Mouse (Mus musculus): ENCODE data around the gene Arhgap32. TPM values are rescaled to one million over a fixed set of nuclear protein-coding genes. Genes with fewer than 3 reads are reported as not detected.

Gene Arhgap32
- total and polyA plus RNA-seq, 3 experiments = 0.38 to 0.41 TPM; not detected in 1

DNA sequence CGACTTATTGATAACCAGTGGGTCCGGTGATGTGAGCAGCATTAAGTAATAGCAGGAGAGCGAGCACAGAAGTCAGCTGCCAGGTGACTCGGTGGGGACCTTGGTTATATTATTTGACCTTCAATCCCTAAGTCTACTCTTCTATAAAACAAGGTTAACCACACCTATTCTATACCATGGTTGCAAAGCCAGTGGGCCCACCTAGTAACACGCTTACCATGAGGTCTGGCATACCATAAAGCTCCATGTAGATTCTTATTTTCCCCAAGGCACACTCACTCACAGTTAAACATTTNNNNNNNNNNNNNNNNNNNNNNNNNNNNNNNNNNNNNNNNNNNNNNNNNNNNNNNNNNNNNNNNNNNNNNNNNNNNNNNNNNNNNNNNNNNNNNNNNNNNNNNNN lies 167.7 kb downstream of the Arhgap32 start:
- dilution Hi-C loops (cut with MboI; ENCODE audit: extremely low pct_ligation_motif_present, extremely low pct_unique_long_range_greater_than_20kb, low sequenced_read_pairs) = no loop called here

DNA sequence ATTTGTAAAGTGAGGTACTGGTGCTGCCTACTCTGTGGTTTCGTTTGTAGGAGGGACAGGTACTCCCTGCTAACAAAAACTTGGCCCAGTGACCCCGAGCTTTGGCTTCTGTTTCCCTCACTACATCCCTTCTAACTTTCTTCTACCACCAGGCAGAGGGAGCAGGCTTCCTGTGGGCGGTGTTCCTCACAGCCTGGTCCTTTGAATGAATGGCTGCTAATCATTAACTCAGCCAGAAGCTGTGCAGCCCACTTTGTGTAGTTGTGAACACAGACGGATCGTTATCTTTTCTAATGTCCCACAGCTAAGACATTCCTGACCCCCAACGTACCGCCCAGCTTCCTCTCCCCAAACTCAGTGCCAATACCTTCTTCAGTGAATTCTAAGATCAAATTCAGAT lies 175.7 kb downstream of the Arhgap32 start:
- H3K79me2 ChIP-seq (replicated peaks; ENCODE audit: control insufficient read depth, extremely low read depth, insufficient read depth, poor library complexity, severe bottlenecking) = no peaks in the 10 kb centered on the region
- H3K27ac ChIP-seq (ENCODE audit: insufficient read depth, low read depth) = no peak overlapping the region
- in situ Hi-C loops (cut with MboI; ENCODE audit: low pct_ligation_motif_present, low pct_unique_long_range_greater_than_20kb, low sequenced_read_pairs) (no loop called here), dilution Hi-C loops (cut with MboI; ENCODE audit: extremely low pct_ligation_motif_present, extremely low pct_unique_long_range_greater_than_20kb, low sequenced_read_pairs) (no loop called here)
- no peaks in the 10 kb centered on the region for H3K27me3 ChIP-seq (replicated peaks)
- H3K4me1 ChIP-seq (ENCODE audit: control insufficient read depth in 1 of 2, insufficient read depth in 2 of 2) = no peaks in the 10 kb centered on the region; a peak in 1 of 4 replicates
- DNase-seq (ENCODE audit: extremely low read depth) = no peak
- H3K9ac ChIP-seq (ENCODE audit: insufficient read depth, low read depth) = no peak overlapping the region
- TF ChIP-seq HCFC1 (IDR thresholded peaks at IDR 0.05; ENCODE audit: low read depth, low read length) (no peak), ZNF384 (IDR thresholded peaks at IDR 0.05; ENCODE audit: low read depth, low read length) (no peak), SIN3A (IDR thresholded peaks at IDR 0.05; ENCODE audit: low read length) (no peak), ZC3H11A (IDR thresholded peaks at IDR 0.05; ENCODE audit: low read depth, low read length) (no peak), NRF1 (IDR thresholded peaks at IDR 0.05; ENCODE audit: low read depth, low read length) (no peak), TCF12 (IDR thresholded peaks at IDR 0.05; ENCODE audit: low read depth, low read length) (no peak), CHD2 (IDR thresholded peaks at IDR 0.05; ENCODE audit: low read length) (no peak), ZKSCAN1 (IDR thresholded peaks at IDR 0.05; ENCODE audit: borderline replicate concordance, low read depth, low read length) (no peak), RCOR1 (conservative IDR thresholded peaks at IDR 0.05; ENCODE audit: low read depth, low read length) (no peak), RAD21 (IDR thresholded peaks at IDR 0.05; ENCODE audit: low read depth, low read length) (no peak), ETS1 (conservative IDR thresholded peaks at IDR 0.05; ENCODE audit: low read depth, low read length) (no peak), E2F4 (IDR thresholded peaks at IDR 0.05; ENCODE audit: insufficient replicate concordance, low read depth, low read length) (no peak), JUND (conservative IDR thresholded peaks at IDR 0.05; ENCODE audit: low read depth, low read length) (no peak), NELFE (IDR thresholded peaks at IDR 0.05; ENCODE audit: low read depth, low read length) (no peak), KAT2A (IDR thresholded peaks at IDR 0.05; ENCODE audit: insufficient replicate concordance, low read length) (no peak), MAFK (IDR thresholded peaks at IDR 0.05; ENCODE audit: insufficient replicate concordance, low read length) (no peak), EP300 (IDR thresholded peaks at IDR 0.05; ENCODE audit: low read length) (no peak), PAX5 (IDR thresholded peaks at IDR 0.05; ENCODE audit: low read length) (no peak), USF2 (conservative IDR thresholded peaks at IDR 0.05; ENCODE audit: low read depth, low read length) (no peak), MAX (IDR thresholded peaks at IDR 0.05; ENCODE audit: low read length) (no peak)
- H3K4me3 ChIP-seq (replicated peaks in 1 of 3; ENCODE audit: low read depth in 2 of 3, low read length in 2 of 3, poor library complexity in 1 of 3) = no peak overlapping the region
- H3K36me3 ChIP-seq (replicated peaks in 1 of 2; ENCODE audit: control insufficient read depth in 1 of 2, insufficient read depth in 1 of 2, low read length in 1 of 2) = no peaks in the 10 kb centered on the region
- no peaks in the 10 kb centered on the region for H3K9me3 ChIP-seq (replicated peaks; ENCODE audit: low read length)
- no peak overlapping the region for H3K4me2 ChIP-seq (ENCODE audit: insufficient read depth, low read depth, poor library complexity, severe bottlenecking)

More for the DNA sequence above, 167.7 kb downstream of the Arhgap32 start:
- H3K9ac ChIP-seq (ENCODE audit: insufficient read depth, low read depth) = no peak overlapping the region
- peaks cover 2% of the 10 kb centered on the region for H3K9me3 ChIP-seq (replicated peaks; ENCODE audit: low read length)
- H3K27me3 ChIP-seq (replicated peaks) = no peaks in the 10 kb centered on the region
- TF ChIP-seq UBTF (IDR thresholded peaks at IDR 0.05; ENCODE audit: low read depth, low read length) = no peak
- TF ChIP-seq ETS1 (conservative IDR thresholded peaks at IDR 0.05; ENCODE audit: low read depth, low read length) = no peak
- TF ChIP-seq SIN3A (IDR thresholded peaks at IDR 0.05; ENCODE audit: low read length) = no peak
- no peak for TF ChIP-seq PAX5 (IDR thresholded peaks at IDR 0.05; ENCODE audit: low read length)
- TF ChIP-seq E2F4 (IDR thresholded peaks at IDR 0.05; ENCODE audit: insufficient replicate concordance, low read depth, low read length) = no peak
- no peak for TF ChIP-seq GABPA (IDR thresholded peaks at IDR 0.05; ENCODE audit: insufficient replicate concordance, low read depth, low read length)
- TF ChIP-seq MAFK (IDR thresholded peaks at IDR 0.05; ENCODE audit: insufficient replicate concordance, low read length) = no peak
- no peak for TF ChIP-seq BHLHE40 (IDR thresholded peaks at IDR 0.05; ENCODE audit: low read depth, low read length)
- TF ChIP-seq MXI1 (IDR thresholded peaks at IDR 0.05; ENCODE audit: low read depth, low read length) = no peak
- TF ChIP-seq TBP (conservative IDR thresholded peaks at IDR 0.05; ENCODE audit: low read depth, low read length) = no peak
- TF ChIP-seq SMC3 (IDR thresholded peaks at IDR 0.05; ENCODE audit: low read depth, low read length) = no peak
- no peak for TF ChIP-seq ZNF384 (IDR thresholded peaks at IDR 0.05; ENCODE audit: low read depth, low read length)
- no peak for TF ChIP-seq TCF12 (IDR thresholded peaks at IDR 0.05; ENCODE audit: low read depth, low read length)
- TF ChIP-seq ZKSCAN1 (IDR thresholded peaks at IDR 0.05; ENCODE audit: borderline replicate concordance, low read depth, low read length) = no peak
- no peak for TF ChIP-seq CHD2 (IDR thresholded peaks at IDR 0.05; ENCODE audit: low read length)
- DNase-seq (ENCODE audit: extremely low read depth) = no peak
- H3K27ac ChIP-seq (ENCODE audit: insufficient read depth, low read depth) = no peak overlapping the region
- no peak overlapping the region for H3K4me2 ChIP-seq (ENCODE audit: insufficient read depth, low read depth, poor library complexity, severe bottlenecking)
- in situ Hi-C loops (cut with MboI; ENCODE audit: low pct_ligation_motif_present, low pct_unique_long_range_greater_than_20kb, low sequenced_read_pairs) = no loop called here
- no peak overlapping the region for H3K4me3 ChIP-seq (replicated peaks in 1 of 3; ENCODE audit: low read depth in 2 of 3, low read length in 2 of 3, poor library complexity in 1 of 3)
- no peaks in the 10 kb centered on the region for H3K36me3 ChIP-seq (replicated peaks in 1 of 2; ENCODE audit: control insufficient read depth in 1 of 2, insufficient read depth in 1 of 2, low read length in 1 of 2)
- no peaks in the 10 kb centered on the region for H3K79me2 ChIP-seq (replicated peaks; ENCODE audit: control insufficient read depth, extremely low read depth, insufficient read depth, poor library complexity, severe bottlenecking)
- H3K4me1 ChIP-seq (ENCODE audit: control insufficient read depth in 1 of 2, insufficient read depth in 2 of 2) = peaks cover 0 to 2% of the 10 kb centered on the region in 2 experiments; a peak in 1 of 4 replicates

Data from CH12.LX (cell line).